14 mouse cellular contexts compared by ENCODE assay signal in genomic region chr8:122073964-122074363, GRCm38 (mm10).
"Had no signal": no experiment of that assay in that cellular context is flagged by ENCODE, and none has a peak within 500 bp of the region (broad histone marks: within the 10 kb centered on the region; RNA-seq: fewer than 3 reads in every experiment).

No protein-coding gene starts in this region.

- H3K4me3 ChIP-seq: limb, embryonic 15.5 days; lung, embryonic 15.5 days; midbrain, embryonic 12.5 days; midbrain, embryonic 15.5 days; myocyte had no signal

- DNase-seq: kidney, adult 18-20 months; kidney, adult 9 months; kidney, postnatal 14 days; kidney, postnatal 4 days; layer of hippocampus, adult 9-11 months; liver, postnatal 0 days; thymus, postnatal 25 days had no signal

- H3K36me3 ChIP-seq: limb, embryonic 15.5 days; lung, embryonic 15.5 days; midbrain, embryonic 12.5 days; midbrain, embryonic 15.5 days had no signal

- H3K9me3 ChIP-seq: limb, embryonic 15.5 days; lung, embryonic 15.5 days; midbrain, embryonic 12.5 days; midbrain, embryonic 15.5 days had no signal

- H3K27ac ChIP-seq: limb, embryonic 15.5 days; liver, embryonic 14.5 days; lung, embryonic 15.5 days; midbrain, embryonic 12.5 days; midbrain, embryonic 15.5 days had no signal

- ATAC-seq: liver, postnatal 0 days; midbrain, embryonic 15.5 days had no signal

- H3K9ac ChIP-seq: limb, embryonic 15.5 days; liver, embryonic 14.5 days; liver, postnatal 0 days; lung, embryonic 15.5 days; midbrain, embryonic 12.5 days; midbrain, embryonic 15.5 days had no signal

- H3K27me3 ChIP-seq: midbrain, embryonic 15.5 days had no signal

- H3K4me2 ChIP-seq: limb, embryonic 15.5 days; liver, embryonic 11.5 days; lung, embryonic 15.5 days; midbrain, embryonic 12.5 days; midbrain, embryonic 15.5 days had no signal
